Mouse (Mus musculus) CH12.LX (cell line): Measurements from ENCODE around the gene Dapk3.

Experiments
- CHD2 ChIP-seq: IDR thresholded peaks from 2 replicates; pipeline ENCODE4 v1.6.1; 2011; ENCODE audit warnings: low read length, improper control_type of control experiment
- CTCF ChIP-seq, 2 experiments: IDR thresholded peaks in 1 of 2; conservative IDR thresholded peaks in 1 of 2; 2 replicates each; pipeline ENCODE4 v1.5.1; 2011 to 2012; ENCODE audit warnings: low read depth in 2 of 2, low read length in 2 of 2, improper control_type of control experiment in 1 of 2, inconsistent platforms in 1 of 2, mild to moderate bottlenecking in 1 of 2, moderate library complexity in 1 of 2
- E2F4 ChIP-seq: IDR thresholded peaks from 2 replicates; pipeline ENCODE4 v1.6.1; 2011; ENCODE audit warnings: low read depth, low read length, improper control_type of control experiment; ENCODE audit not compliant: insufficient replicate concordance
- ELF1 ChIP-seq: IDR thresholded peaks from 2 replicates; pipeline ENCODE4 v1.6.1; 2014; ENCODE audit warnings: low read depth, mild to moderate bottlenecking, inconsistent platforms, low read length, improper control_type of control experiment
- JUN ChIP-seq: IDR thresholded peaks from 2 replicates; pipeline ENCODE4 v1.6.1; 2011; ENCODE audit warnings: low read depth, mild to moderate bottlenecking, low read length, improper control_type of control experiment, moderate library complexity; ENCODE audit not compliant: insufficient read depth
- JUND ChIP-seq: conservative IDR thresholded peaks from 2 replicates; pipeline ENCODE4 v1.6.1; 2011; ENCODE audit warnings: low read depth, low read length, improper control_type of control experiment
- MAZ ChIP-seq: IDR thresholded peaks from 2 replicates; pipeline ENCODE4 v1.6.1; 2012; ENCODE audit warnings: low read depth, mild to moderate bottlenecking, inconsistent platforms, low read length, improper control_type of control experiment, moderate library complexity
- MEF2A ChIP-seq: IDR thresholded peaks from 2 replicates; pipeline ENCODE4 v1.6.1; 2014; ENCODE audit warnings: low read depth, mild to moderate bottlenecking, inconsistent platforms, low read length, improper control_type of control experiment, borderline replicate concordance
- MYC ChIP-seq: IDR thresholded peaks from 2 replicates; pipeline ENCODE4 v1.6.1; 2011; ENCODE audit warnings: low read depth, mild to moderate bottlenecking, improper control_type of control experiment, low read length
- NRF1 ChIP-seq: IDR thresholded peaks from 2 replicates; pipeline ENCODE4 v1.6.1; 2014; ENCODE audit warnings: low read depth, mild to moderate bottlenecking, inconsistent platforms, low read length, improper control_type of control experiment, moderate library complexity
- POLR2A ChIP-seq: IDR thresholded peaks from 2 replicates; pipeline ENCODE4 v1.6.1; 2011; ENCODE audit warnings: low read depth, mild to moderate bottlenecking, improper control_type of control experiment, low read length
- TBP ChIP-seq: conservative IDR thresholded peaks from 2 replicates; pipeline ENCODE4 v1.6.1; 2011; ENCODE audit warnings: low read depth, low read length, improper control_type of control experiment

- TF ChIP-seq TBP (no peak), MYC (no peak), CTCF (conservative IDR thresholded peaks at IDR 0.05 in 1 of 2, IDR thresholded peaks at IDR 0.05 in 1 of 2; ENCODE audit: low read depth in 2 of 2, low read length in 2 of 2) (no peak), JUN (no peak), MEF2A (no peak), POLR2A (no peak), MAZ (no peak), CHD2 (no peak), ELF1 (no peak), NRF1 (no peak), E2F4 (no peak), JUND (no peak)
Observed at GRCm38 (mm10) chr10:81144667-81145066, 38.1 kb upstream of the Dapk3 start.
